Mouse (Mus musculus): ENCODE data around the gene Mettl17. TPM values are rescaled to one million over a fixed set of nuclear protein-coding genes. Genes with fewer than 3 reads are reported as not detected.

Gene Mettl17
- polyA plus RNA-seq, 1 experiment from 2014 or later, result 50.7 TPM

- no peaks in the 10 kb centered on the region for H3K9me3 ChIP-seq
- H3K4me2 ChIP-seq, result peak overlapping the region; percentile 74
- H3K4me1 ChIP-seq, result peaks cover 11% of the 10 kb centered on the region; the same call in 1 of the 2 replicates
- WGBS, result 1% methylated on average over 4 of the region's 4 CpGs
- H3K27me3 ChIP-seq (replicated peaks), result no peaks in the 10 kb centered on the region
- ATAC-seq (ENCODE audit: insufficient read depth, low FRiP score, low read depth), result peak; percentile 28; the same call in 1 of the 2 replicates
- peak overlapping the region; percentile 71 for H3K4me3 ChIP-seq (replicated peaks)
- peaks cover 18% of the 10 kb centered on the region; the same call in 1 of the 2 replicates for H3K36me3 ChIP-seq
- no peak overlapping the region for H3K9ac ChIP-seq
- H3K27ac ChIP-seq, result peak overlapping the region; percentile 84
Observed at GRCm38 (mm10) chr14:51883527-51884030, 1.1 kb upstream of the Mettl17 start.

DNA sequence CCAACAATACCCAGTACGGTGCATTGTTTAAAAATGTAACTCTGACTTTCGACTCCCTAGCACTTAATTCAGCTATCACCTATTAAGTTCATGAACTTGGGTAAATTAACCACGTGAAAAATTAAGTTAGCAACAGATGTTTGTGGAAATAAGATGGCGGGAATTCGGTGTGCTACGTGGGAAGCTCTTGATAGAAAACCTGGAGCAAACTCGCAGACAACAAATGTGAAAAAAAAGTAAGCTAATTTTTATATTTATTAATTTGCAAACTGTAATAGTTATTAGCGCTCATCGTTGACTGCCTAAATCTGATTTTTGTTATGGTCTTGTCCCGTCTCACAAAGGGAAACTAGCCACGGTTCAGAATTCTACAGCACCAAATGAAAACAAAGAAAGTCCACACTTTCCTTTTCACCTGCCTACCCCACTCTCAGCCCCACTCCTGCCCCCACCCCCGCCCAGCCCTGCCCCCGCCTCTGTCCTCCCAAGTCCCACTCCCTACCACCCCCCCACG is 554 bp upstream of the Mettl17 start:
- Histone ChIP-seq H3K4me1 (peaks cover 11% of the 10 kb centered on the region; the same call in 1 of the 2 replicates), H3K27ac (peak overlapping the region; percentile 84), H3K4me3 (replicated peaks) (peak overlapping the region; percentile 71), H3K36me3 (peaks cover 23% of the 10 kb centered on the region; the same call in 1 of the 2 replicates), H3K9ac (no peak overlapping the region), H3K9me3 (no peaks in the 10 kb centered on the region), H3K4me2 (peak overlapping the region; percentile 74), H3K27me3 (replicated peaks) (no peaks in the 10 kb centered on the region)
- WGBS, result under 1% methylated on average over 14 of the region's 14 CpGs
- peak; percentile 11 for ATAC-seq (ENCODE audit: insufficient read depth, low FRiP score, low read depth)

- no peaks in the 10 kb centered on the region for H3K27me3 ChIP-seq (replicated peaks)
- peaks cover 11% of the 10 kb centered on the region; the same call in 1 of the 2 replicates for H3K4me1 ChIP-seq
- H3K36me3 ChIP-seq, result peaks cover 40% of the 10 kb centered on the region
- H3K9ac ChIP-seq, result no peak overlapping the region
- no peaks in the 10 kb centered on the region for H3K9me3 ChIP-seq
- H3K27ac ChIP-seq, result no peak overlapping the region
- H3K4me3 ChIP-seq (replicated peaks), result peak overlapping the region; percentile 71; the same call in 1 of the 2 replicates
- WGBS, result 69% methylated on average over 6 of the region's 6 CpGs
- H3K4me2 ChIP-seq, result peak overlapping the region; percentile 74
- no peak for ATAC-seq (ENCODE audit: insufficient read depth, low FRiP score, low read depth)
Observed at GRCm38 (mm10) chr14:51886051-51886450, 1.4 kb downstream of the Mettl17 start.

GRCm38 (mm10) chr14:51889833-51890232 is 5.2 kb downstream of the Mettl17 start:
- Histone ChIP-seq H3K4me1 (peaks cover 15% of the 10 kb centered on the region; the same call in 1 of the 2 replicates), H3K4me3 (replicated peaks) (no peak overlapping the region), H3K4me2 (no peak overlapping the region), H3K9ac (no peak overlapping the region), H3K27me3 (replicated peaks) (no peaks in the 10 kb centered on the region), H3K36me3 (peaks cover 48% of the 10 kb centered on the region), H3K9me3 (no peaks in the 10 kb centered on the region), H3K27ac (no peak overlapping the region)
- WGBS, result 85% methylated on average over 6 of the region's 6 CpGs
- ATAC-seq (ENCODE audit: insufficient read depth, low FRiP score, low read depth), result no peak

DNA sequence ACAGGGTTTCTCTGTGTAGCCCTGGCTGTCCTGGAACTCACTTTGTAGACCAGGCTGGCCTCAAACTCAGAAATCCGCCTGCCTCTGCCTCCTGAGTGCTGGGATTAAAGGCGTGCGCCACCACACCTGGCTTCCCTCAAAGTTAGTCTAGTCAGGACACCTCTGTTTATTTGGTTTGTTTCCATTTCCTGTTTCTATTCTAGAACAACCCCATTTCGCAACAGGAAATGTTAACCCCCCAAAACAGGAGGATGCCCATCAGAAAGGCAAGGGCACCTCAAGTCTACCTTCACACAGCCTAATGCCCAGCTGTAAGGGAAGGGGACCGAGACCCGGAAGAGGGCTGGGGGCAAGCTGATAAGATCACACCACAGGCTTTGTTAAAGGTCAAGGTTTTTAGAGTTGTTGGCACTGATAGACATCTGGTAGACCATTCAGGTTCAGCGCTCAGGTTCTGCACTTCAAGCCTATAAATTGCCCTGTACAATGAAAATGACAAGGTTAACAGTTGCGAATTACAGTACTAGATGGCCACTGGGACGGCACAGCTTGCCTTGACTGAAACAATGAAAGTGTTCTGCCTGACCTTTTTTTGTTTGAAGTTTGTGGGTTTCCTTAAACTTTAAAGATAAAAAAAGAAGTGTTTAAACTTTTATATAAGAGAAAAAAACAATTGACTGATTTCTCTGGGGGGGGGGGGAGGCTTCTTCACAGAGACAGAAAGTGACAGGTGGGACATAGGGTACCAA is 7.7 kb downstream of the Mettl17 start, which contains the start of gene Slc39a2:
Gene Slc39a2, plus strand, starts transcription at position 699 of the 749 bp plus-strand sequence.
- WGBS, result 86% methylated on average over 9 of the region's 9 CpGs
- Histone ChIP-seq H3K4me3 (replicated peaks) (no peak within 1 kb of the TSS), H3K9ac (no peak within 1 kb of the TSS), H3K27ac (no peak within 1 kb of the TSS), H3K4me1 (0 out of 2 replicates have a peak, but pooled peaks cover 4% of the 10 kb centered on the region), H3K4me2 (no peak within 1 kb of the TSS), H3K36me3 (peaks cover 40% of the 10 kb centered on the region), H3K9me3 (no peaks in the 10 kb centered on the region), H3K27me3 (replicated peaks) (no peaks in the 10 kb centered on the region)
- ATAC-seq (ENCODE audit: insufficient read depth, low FRiP score, low read depth), result no peak

DNA sequence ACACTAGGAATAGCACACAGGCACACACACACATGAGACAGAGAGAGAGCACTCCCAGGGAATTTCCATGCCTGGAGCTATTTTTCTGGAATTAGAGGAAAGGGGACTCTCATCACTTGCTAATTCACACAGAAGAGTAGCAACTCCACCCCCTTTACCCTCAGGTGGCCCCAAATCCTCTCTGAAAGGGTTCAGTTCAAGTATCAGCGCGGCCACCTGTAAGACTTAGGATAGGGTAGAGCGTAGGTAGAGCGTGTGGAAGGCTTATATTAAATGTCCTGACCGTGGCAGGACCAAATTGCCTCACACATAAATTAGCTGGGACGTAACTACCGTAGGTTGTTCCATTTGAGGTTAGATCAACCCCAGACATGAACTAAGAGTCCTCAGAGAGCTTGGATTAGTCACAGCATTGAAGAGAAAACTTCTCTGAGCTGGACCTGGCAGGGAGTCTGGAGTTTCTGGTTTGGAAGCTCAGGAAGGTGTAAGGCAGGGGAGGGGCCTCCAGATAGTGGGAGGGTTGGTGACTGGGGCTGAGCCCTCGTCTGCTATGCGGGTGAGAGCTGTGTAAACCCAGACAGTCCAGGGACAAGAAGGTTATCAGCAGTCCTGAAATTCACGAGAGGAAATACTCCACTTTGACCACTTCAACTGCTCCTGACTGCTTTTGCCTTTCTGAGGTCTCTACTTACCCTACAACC is 8.6 kb downstream of the Mettl17 start:
- no peaks in the 10 kb centered on the region for H3K27me3 ChIP-seq (replicated peaks)
- H3K9me3 ChIP-seq, result no peaks in the 10 kb centered on the region
- peak; percentile 85; the same call in 1 of the 2 replicates for ATAC-seq (ENCODE audit: insufficient read depth, low FRiP score, low read depth)
- H3K4me2 ChIP-seq, result no peak overlapping the region
- WGBS, result 24% methylated on average over 10 of the region's 10 CpGs
- H3K4me3 ChIP-seq (replicated peaks), result no peak overlapping the region
- no peak overlapping the region for H3K9ac ChIP-seq
- H3K4me1 ChIP-seq, result 0 out of 2 replicates have a peak, but pooled peaks cover 4% of the 10 kb centered on the region
- no peak overlapping the region for H3K27ac ChIP-seq
- H3K36me3 ChIP-seq, result peaks cover 32% of the 10 kb centered on the region

DNA sequence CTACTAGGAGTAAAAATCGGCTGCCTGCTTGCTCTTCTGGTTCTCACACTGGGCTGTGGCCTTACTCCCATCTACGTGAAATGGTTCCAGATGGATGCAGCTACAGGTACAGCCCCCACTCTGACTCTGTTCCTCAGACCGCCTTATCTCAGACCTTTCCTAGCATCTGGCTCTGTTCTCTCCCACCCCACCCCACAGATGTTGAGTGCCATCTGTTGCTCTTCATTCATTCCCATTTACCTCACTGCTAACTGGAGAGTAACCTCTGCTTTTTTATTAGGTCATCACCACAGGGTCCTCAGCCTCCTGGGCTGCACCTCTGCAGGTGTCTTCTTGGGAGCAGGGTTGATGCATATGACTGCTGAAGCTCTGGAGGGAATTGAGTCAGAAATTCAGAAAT is 9.2 kb downstream of the Mettl17 start:
- no peaks in the 10 kb centered on the region for H3K9me3 ChIP-seq
- 45% methylated on average over 3 of the region's 3 CpGs for WGBS
- peak; percentile 24; the same call in 1 of the 2 replicates for ATAC-seq (ENCODE audit: insufficient read depth, low FRiP score, low read depth)
- H3K9ac ChIP-seq, result no peak overlapping the region
- H3K27me3 ChIP-seq (replicated peaks), result no peaks in the 10 kb centered on the region
- H3K4me3 ChIP-seq (replicated peaks), result no peak overlapping the region
- no peak overlapping the region for H3K27ac ChIP-seq
- H3K4me2 ChIP-seq, result no peak overlapping the region
- H3K36me3 ChIP-seq, result peaks cover 28% of the 10 kb centered on the region
- 0 out of 2 replicates have a peak, but pooled peaks cover 4% of the 10 kb centered on the region for H3K4me1 ChIP-seq

DNA sequence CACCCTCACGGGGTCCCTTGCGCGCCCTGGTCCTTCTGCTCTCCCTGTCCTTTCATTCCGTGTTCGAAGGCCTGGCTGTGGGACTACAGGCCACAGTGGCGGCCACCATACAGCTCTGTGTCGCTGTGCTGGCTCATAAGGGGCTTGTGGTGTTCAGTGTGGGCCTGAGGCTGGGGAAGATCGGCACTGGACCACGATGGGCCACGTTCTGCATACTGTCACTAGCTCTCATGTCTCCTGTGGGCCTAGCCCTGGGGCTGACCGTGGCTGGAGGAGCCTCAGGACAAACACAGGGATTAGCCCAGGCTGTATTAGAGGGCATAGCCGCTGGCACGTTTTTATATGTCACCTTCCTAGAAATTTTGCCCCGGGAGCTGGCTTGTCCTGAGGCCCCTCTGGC is 10.4 kb downstream of the Mettl17 start:
- 81% methylated on average over 14 of the region's 14 CpGs for WGBS
- no peak for ATAC-seq (ENCODE audit: insufficient read depth, low FRiP score, low read depth)
- no peak overlapping the region for H3K9ac ChIP-seq

GRCm38 (mm10) chr14:51896019-51896418 is 11.4 kb downstream of the Mettl17 start:
- no peak overlapping the region for H3K4me3 ChIP-seq (replicated peaks)
- H3K9ac ChIP-seq, result no peak overlapping the region
- 0 out of 2 replicates have a peak, but pooled peaks cover 4% of the 10 kb centered on the region for H3K4me1 ChIP-seq
- H3K27me3 ChIP-seq (replicated peaks), result no peaks in the 10 kb centered on the region
- no peak overlapping the region for H3K27ac ChIP-seq
- H3K4me2 ChIP-seq, result no peak overlapping the region
- no peaks in the 10 kb centered on the region for H3K9me3 ChIP-seq
- ATAC-seq (ENCODE audit: insufficient read depth, low FRiP score, low read depth), result no peak
- H3K36me3 ChIP-seq, result peaks cover 9% of the 10 kb centered on the region
- WGBS, result 66% methylated on average over 6 of the region's 6 CpGs

More for the DNA sequence above, 10.4 kb downstream of the Mettl17 start:
- H3K27ac ChIP-seq, result no peak overlapping the region
- H3K4me3 ChIP-seq (replicated peaks), result no peak overlapping the region
- H3K36me3 ChIP-seq, result peaks cover 16% of the 10 kb centered on the region
- no peaks in the 10 kb centered on the region for H3K27me3 ChIP-seq (replicated peaks)
- 0 out of 2 replicates have a peak, but pooled peaks cover 4% of the 10 kb centered on the region for H3K4me1 ChIP-seq
- no peak overlapping the region for H3K4me2 ChIP-seq
- H3K9me3 ChIP-seq, result no peaks in the 10 kb centered on the region

DNA sequence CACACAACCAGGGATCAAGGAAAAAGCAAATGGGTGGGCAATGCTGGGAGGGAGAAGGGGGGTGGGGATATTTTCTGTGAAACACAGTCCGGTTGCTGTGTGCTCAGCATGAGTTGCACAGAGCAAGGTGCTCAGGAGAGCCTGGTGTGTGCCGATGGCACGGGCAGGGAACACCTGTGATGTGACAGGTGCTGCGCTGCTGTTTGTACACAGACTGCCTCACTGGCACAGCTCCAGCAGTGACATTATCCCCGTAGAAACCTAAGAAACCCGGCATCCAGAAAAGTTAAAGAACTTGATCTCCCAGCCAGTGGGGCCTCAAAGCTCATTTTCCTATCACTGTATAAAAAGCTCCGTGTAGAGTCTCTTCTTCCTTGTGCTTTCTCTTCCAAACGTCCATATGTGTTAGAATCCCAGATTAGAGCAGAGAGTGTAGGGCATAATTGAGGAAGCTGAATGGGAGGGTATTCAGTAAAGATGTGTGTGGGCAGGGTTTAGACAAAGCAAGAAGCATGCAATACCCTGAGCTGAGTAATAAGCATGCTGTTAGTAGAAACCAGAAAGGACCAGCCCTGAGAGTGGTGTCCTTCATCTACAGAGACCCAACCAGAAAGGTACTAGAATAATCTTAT is 12.0 kb downstream of the Mettl17 start:
- no peak overlapping the region for H3K9ac ChIP-seq

GRCm38 (mm10) chr14:51899351-51899750 is 14.7 kb downstream of the Mettl17 start:
- Histone ChIP-seq H3K4me2 (no peak overlapping the region), H3K9ac (no peak overlapping the region), H3K4me3 (replicated peaks) (no peak overlapping the region), H3K4me1 (0 out of 2 replicates have a peak, but pooled peaks cover 3% of the 10 kb centered on the region), H3K9me3 (no peaks in the 10 kb centered on the region), H3K36me3 (no peaks in the 10 kb centered on the region), H3K27ac (no peak overlapping the region), H3K27me3 (replicated peaks) (no peaks in the 10 kb centered on the region)
- 87% methylated on average over 1 of the region's 1 CpGs for WGBS
- ATAC-seq (ENCODE audit: insufficient read depth, low FRiP score, low read depth), result no peak

More for the DNA sequence above, 12.0 kb downstream of the Mettl17 start:
- H3K4me1 ChIP-seq, result 0 out of 2 replicates have a peak, but pooled peaks cover 4% of the 10 kb centered on the region
- no peak overlapping the region for H3K4me3 ChIP-seq (replicated peaks)
- 61% methylated on average over 8 of the region's 8 CpGs for WGBS
- H3K36me3 ChIP-seq, result peaks cover 3% of the 10 kb centered on the region; the same call in 1 of the 2 replicates
- ATAC-seq (ENCODE audit: insufficient read depth, low FRiP score, low read depth), result no peak
- no peak overlapping the region for H3K27ac ChIP-seq
- no peaks in the 10 kb centered on the region for H3K27me3 ChIP-seq (replicated peaks)
- no peaks in the 10 kb centered on the region for H3K9me3 ChIP-seq
- no peak overlapping the region for H3K4me2 ChIP-seq

Measured in stomach, embryonic 15.5 days (tissue).